Mouse (Mus musculus): ENCODE measurements at regions not wholly inside any gene's neighbourhood (a gene's known extent, or its start where the extent isn't known, plus 50 kb on each side); places are given as distances from the start of the nearest gene placed in this dataset.

- no peak for DNase-seq
These were observed 57.5 kb upstream of the Med13l start for GRCm38 (mm10) chr5:118502991-118503390.

DNA sequence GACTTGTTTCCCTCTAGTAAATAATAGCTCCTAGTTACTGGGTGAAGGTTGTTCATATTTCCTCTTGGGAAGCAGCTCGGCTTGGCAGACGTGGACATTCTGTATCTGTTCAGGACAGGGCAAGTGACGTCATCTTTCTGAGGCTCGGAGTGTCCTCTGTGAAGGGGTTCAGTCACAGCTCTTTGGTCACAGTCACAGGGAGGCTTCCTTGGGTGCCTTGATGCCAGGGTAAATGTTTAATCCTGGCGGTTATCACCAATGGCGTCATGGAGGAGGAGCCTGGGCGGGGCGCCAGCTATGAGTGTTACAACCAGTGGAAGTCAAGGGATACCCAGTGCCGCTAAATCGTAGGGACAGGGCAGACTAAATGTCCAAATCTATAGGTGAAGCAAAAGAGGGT lies 56.3 kb upstream of the Med13l start:
- DNase-seq: no peak

DNA sequence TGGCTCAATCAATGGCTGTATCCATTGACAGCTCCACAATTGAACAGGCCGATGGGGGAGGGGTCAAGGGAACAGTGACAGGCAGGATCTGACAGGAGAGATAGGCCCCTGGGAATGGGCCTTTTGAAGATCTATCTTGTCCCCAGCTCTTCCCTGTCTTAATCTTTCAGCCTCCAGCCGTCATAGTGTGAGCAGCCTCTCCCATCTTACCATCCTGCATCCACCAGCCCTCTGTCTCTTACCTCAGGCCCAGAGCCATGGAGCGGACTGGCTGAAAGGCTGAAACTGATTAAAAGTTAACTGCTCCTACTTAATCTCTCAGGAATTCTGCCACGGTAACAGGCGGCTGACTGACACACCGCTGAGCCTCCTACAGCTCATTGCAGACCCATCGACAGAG lies 55.6 kb upstream of the Med13l start:
- DNase-seq: no peak

- no peak for DNase-seq
These were observed 50.6 kb upstream of the Med13l start for GRCm38 (mm10) chr5:118509871-118510270.
